Mouse (Mus musculus) liver, postnatal 0 days (tissue): ENCODE data around the gene Sap30l. TPM values are rescaled to one million over a fixed set of nuclear protein-coding genes. Genes with fewer than 3 reads are reported as not detected.

Source experiments
- ATAC-seq: fragments of 200-750 bp; cut with Nextera tagmentation; 2 replicates; pipeline ENCODE4 v1.8.0; 2017; ENCODE audit warnings: mild to moderate bottlenecking, moderate library complexity
- DNase-seq: peaks from one replicate; pipeline ENCODE4 v3.0.0-alpha.2; 2016
- H3K27ac ChIP-seq: fragments of 300-500 bp; sonication (generic); 2 replicates; pipeline ENCODE4 v1.5.1; 2014; ENCODE audit warnings: antibody characterized with exemption, moderate library complexity, mild to moderate bottlenecking, low read depth
- H3K27me3 ChIP-seq: fragments of 300-500 bp; sonication (generic); 2 replicates; pipeline ENCODE4 v1.6.1; 2014; ENCODE audit warnings: low read length, control low read depth, mixed read lengths; ENCODE audit not compliant: insufficient read depth
- H3K36me3 ChIP-seq: fragments of 300-500 bp; sonication (generic); replicated peaks from 2 replicates; pipeline ENCODE4 v1.6.1; 2014; ENCODE audit warnings: mild to moderate bottlenecking, control low read depth, low read length, moderate library complexity, mixed read lengths; ENCODE audit not compliant: insufficient read depth
- H3K4me1 ChIP-seq: fragments of 300-500 bp; sonication (generic); 2 replicates; pipeline ENCODE4 v1.6.1; 2014; ENCODE audit warnings: antibody characterized with exemption, mild to moderate bottlenecking, control low read depth; ENCODE audit not compliant: insufficient read depth
- H3K4me2 ChIP-seq: fragments of 300-500 bp; sonication (generic); 2 replicates; pipeline ENCODE4 v1.6.1; 2014; ENCODE audit warnings: low read depth, mild to moderate bottlenecking, low read length, moderate library complexity, mixed read lengths
- H3K4me3 ChIP-seq: fragments of 300-500 bp; sonication (generic); 2 replicates; pipeline ENCODE4 v1.5.1; 2014; ENCODE audit warnings: low read depth, low read length
- H3K9ac ChIP-seq: fragments of 300-500 bp; sonication (generic); replicated peaks from 2 replicates; pipeline ENCODE4 v1.6.1; 2014; ENCODE audit warnings: mild to moderate bottlenecking, moderate library complexity
- H3K9me3 ChIP-seq: fragments of 300-500 bp; sonication (generic); 2 replicates; pipeline ENCODE4 v1.6.1; 2016; ENCODE audit warnings: mild to moderate bottlenecking, control low read depth, low read length, mixed read lengths
- CTCF ChIP-seq: sonication (generic); IDR thresholded peaks from 2 replicates; pipeline ENCODE4 v1.5.1; 2016; ENCODE audit warnings: antibody characterized with exemption, low read depth
- EP300 ChIP-seq: IDR thresholded peaks from 2 replicates; pipeline ENCODE4 v1.6.1; 2016; ENCODE audit warnings: antibody characterized with exemption, low read depth, mild to moderate bottlenecking
- WGBS: fragments of 180-500 bp; shearing (Covaris S2); extraction: QIAGEN DNeasy Blood & Tissue Kit; methylation state at CpG from one replicate; pipeline ENCODE4 v1.1.7; 2014; ENCODE audit not compliant: insufficient replicate concordance; 5-methylcytosine and 5-hydroxymethylcytosine counted together
- polyA plus RNA-seq: library from polyadenylated mRNA; unstranded; fragments of >200 nt; fragmentation: Nextera tagmentation; extraction: Ambion mirVana; gene quantifications from 2 replicates; pipeline ENCODE4 v1.2.1, GENCODE M21; 2015

Gene Sap30l
- polyA plus RNA-seq, 1 experiment from 2014 or later = 5.8 TPM

DNA sequence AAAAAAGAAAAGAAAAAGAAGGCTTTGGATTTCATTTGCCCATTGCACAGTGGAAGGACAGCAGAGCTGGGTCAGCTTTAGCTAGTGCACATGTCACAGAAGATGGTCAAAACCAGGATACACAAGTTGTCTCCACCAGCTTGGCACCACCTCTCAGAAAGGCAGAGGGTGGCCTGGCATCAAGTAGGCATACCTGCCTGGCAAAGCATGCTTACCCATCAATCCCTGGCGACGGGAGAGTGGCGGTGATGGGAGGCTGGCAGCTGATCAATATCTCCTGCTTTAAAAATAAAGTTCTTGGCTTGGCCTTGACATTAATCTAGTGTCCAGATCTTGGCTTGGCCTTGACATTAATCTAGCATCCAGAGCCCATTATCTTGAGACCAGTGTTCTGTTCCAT, 24.9 kb upstream of the Sap30l start:
- H3K4me1 ChIP-seq = no peaks in the 10 kb centered on the region
- H3K4me3 ChIP-seq = no peak overlapping the region
- no peak overlapping the region for H3K9ac ChIP-seq
- DNase-seq (no peak), ATAC-seq (no peak)
- H3K36me3 ChIP-seq = peaks cover 4% of the 10 kb centered on the region; the same call in 1 of the 2 replicates
- TF ChIP-seq EP300 (no peak), CTCF (no peak)
- H3K27me3 ChIP-seq = no peaks in the 10 kb centered on the region
- no peak overlapping the region for H3K27ac ChIP-seq
- 81% methylated on average over 3 of the region's 3 CpGs for WGBS
- no peaks in the 10 kb centered on the region for H3K9me3 ChIP-seq
- H3K4me2 ChIP-seq = no peak overlapping the region

DNA sequence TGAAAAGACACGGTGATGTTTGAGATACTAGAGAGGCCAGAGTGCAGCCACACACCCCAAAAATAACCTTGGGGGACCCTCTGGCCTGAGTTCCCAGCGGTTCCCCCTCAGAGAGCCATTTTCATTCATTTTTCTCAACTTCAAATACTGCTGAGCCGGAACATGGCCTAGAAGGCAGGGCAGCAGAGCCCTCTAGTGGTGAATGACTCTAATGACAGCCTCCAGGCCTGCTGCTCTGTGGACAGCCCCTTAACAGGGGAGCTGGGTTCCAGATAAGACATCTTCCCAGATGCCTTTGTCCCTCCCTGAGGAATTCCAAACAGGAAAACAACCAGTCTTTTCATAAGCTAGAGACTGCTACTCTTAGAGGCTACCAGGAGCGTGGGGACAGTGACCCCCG, 23.1 kb upstream of the Sap30l start:
- ATAC-seq = no peak
- 38% methylated on average over 5 of the region's 5 CpGs for WGBS
- DNase-seq = peak; percentile 65

DNA sequence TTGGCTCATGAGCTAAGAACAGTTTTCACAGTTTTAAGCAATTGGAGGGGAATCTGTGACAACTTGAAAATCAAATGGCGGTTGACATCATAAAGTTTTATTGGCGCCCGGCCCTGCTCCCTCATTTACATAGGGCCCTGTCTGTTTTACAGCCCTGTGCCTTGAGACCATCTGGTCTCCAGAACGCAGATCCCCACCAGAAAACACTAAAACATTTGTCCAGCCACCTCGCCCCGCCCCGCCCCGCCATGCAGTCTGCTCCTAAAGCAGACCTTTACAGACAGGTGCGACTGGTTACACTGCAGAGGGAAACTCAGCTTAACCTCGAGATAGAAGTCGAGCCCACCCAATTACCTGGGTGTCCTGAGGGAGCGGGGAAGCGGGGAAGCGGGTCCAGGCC, 21.6 kb upstream of the Sap30l start:
- TF ChIP-seq EP300 (no peak), CTCF (no peak)

More for the DNA sequence above, 23.1 kb upstream of the Sap30l start:
- Histone ChIP-seq H3K9ac (no peak overlapping the region), H3K36me3 (peaks cover 8% of the 10 kb centered on the region), H3K9me3 (no peaks in the 10 kb centered on the region), H3K27me3 (no peaks in the 10 kb centered on the region), H3K4me3 (no peak overlapping the region), H3K4me2 (no peak overlapping the region), H3K4me1 (no peaks in the 10 kb centered on the region), H3K27ac (no peak overlapping the region)
- TF ChIP-seq EP300 = no peak
- TF ChIP-seq CTCF = peak; percentile 97

DNA sequence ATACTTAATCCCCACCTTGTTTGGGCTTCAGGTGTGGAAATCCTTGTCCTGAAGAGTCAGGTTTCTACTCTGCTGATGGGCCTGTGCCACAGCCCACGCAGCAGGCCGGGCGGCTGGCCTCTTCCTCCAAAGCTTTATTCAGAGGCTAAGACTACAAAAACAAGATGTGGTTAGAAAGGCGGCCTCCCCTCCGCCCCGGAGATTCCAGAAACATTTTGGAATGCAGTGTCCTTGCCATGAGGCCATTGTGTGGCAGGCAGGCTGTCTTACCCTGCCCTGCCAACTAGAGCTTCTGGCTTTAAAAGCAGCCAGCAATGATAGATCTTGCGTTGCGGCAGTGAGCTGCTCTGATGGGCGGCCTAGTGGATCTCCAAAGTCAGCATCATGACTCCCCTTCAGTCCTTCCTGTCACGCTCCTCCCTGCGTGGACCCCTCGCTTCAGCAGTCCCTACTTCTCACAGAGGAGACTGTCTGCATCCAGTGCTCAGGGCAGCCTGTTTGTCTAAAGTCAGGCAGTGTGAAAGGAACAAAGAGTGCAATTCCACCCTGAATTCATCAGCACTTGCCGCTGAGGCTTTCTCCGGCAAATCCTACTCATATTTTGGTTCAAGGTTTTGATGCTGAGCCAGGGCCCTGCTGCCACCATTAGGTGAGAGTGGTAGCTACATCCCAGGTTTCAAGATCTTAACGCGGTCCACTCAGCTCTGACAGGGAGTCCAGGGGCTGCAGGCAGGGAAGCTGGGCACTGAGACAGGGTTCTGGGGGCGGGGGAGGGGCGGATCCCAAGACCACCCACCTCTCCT, 14.6 kb upstream of the Sap30l start:
- H3K27me3 ChIP-seq = no peaks in the 10 kb centered on the region
- ATAC-seq (no peak), DNase-seq (no peak)
- no peak overlapping the region for H3K9ac ChIP-seq
- no peak overlapping the region for H3K27ac ChIP-seq
- 72% methylated on average over 18 of the region's 18 CpGs for WGBS
- H3K36me3 ChIP-seq = peaks cover 4% of the 10 kb centered on the region; the same call in 1 of the 2 replicates
- H3K4me3 ChIP-seq = no peak overlapping the region
- H3K4me2 ChIP-seq = no peak overlapping the region
- no peaks in the 10 kb centered on the region for H3K9me3 ChIP-seq
- no peaks in the 10 kb centered on the region for H3K4me1 ChIP-seq
- no peak for TF ChIP-seq EP300
- TF ChIP-seq CTCF = no peak

More for the DNA sequence above, 21.6 kb upstream of the Sap30l start:
- no peaks in the 10 kb centered on the region for H3K9me3 ChIP-seq
- H3K27ac ChIP-seq = no peak overlapping the region
- H3K27me3 ChIP-seq = no peaks in the 10 kb centered on the region
- no peak overlapping the region for H3K4me2 ChIP-seq
- H3K4me1 ChIP-seq = no peaks in the 10 kb centered on the region
- DNase-seq (no peak), ATAC-seq (no peak)
- H3K4me3 ChIP-seq = no peak overlapping the region
- WGBS = 84% methylated on average over 14 of the region's 14 CpGs
- H3K9ac ChIP-seq = no peak overlapping the region
- H3K36me3 ChIP-seq = peaks cover 8% of the 10 kb centered on the region

DNA sequence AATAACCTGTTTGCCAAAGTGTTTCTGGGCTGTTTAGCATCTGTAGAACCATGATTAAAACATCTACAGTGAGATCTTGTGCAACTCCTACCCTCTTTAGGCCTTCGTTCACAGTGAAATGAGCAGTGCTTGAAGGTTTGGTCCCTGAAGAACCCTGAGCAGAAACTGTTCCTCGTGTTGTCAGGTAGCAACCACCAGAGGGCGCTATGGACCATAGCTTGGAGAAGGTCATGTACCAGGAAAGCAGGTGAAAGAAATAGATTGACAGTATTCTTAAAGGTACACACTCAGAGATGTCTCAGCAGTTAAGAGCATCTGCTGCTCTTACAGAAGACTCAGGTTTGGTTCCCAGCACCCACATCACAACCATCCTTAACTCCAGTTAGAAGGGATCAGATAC, 13.5 kb upstream of the Sap30l start:
- no peak overlapping the region for H3K27ac ChIP-seq
- H3K4me2 ChIP-seq = no peak overlapping the region
- 25% methylated on average over 3 of the region's 3 CpGs for WGBS
- no peak overlapping the region for H3K9ac ChIP-seq
- no peaks in the 10 kb centered on the region for H3K27me3 ChIP-seq
- no peak overlapping the region for H3K4me3 ChIP-seq
- ATAC-seq = no peak
- no peaks in the 10 kb centered on the region for H3K36me3 ChIP-seq
- peak; percentile 83 for DNase-seq
- TF ChIP-seq CTCF = peak; percentile 92
- no peak for TF ChIP-seq EP300
- no peaks in the 10 kb centered on the region for H3K9me3 ChIP-seq
- no peaks in the 10 kb centered on the region for H3K4me1 ChIP-seq

DNA sequence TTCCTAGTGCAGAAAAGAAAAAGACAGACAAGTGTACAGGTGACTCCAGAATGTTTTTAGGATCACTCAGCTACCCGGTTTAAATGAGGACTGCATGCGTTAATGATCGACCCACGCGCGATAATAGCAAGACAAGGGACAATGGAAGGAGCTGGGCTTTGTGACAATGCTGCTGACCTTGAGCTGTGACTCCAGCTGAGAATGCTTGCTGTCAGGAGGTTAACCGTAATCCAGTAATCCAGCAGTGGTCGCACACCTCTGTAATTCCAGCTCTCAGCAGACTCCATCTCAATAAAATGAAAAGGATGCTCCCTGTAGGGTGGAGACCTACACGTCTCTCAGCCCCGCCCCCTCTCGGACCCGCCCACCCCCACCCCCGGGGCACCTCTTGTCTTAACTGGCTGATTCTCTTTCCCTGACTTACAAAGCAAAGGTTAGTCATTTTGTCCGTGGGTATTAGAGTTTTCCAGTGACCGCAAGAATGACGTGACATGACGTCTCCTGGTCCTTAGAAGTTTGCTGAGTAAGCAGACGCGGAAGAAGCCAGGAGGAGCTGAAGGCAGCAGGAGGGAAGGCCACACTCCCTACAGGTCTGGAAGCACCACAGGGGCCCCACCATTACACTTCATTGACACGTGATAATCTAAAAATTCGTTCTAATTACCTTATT, 10.4 kb upstream of the Sap30l start:
- no peaks in the 10 kb centered on the region for H3K4me1 ChIP-seq
- H3K27me3 ChIP-seq = no peaks in the 10 kb centered on the region
- no peak overlapping the region for H3K4me3 ChIP-seq
- no peaks in the 10 kb centered on the region for H3K36me3 ChIP-seq
- WGBS = 26% methylated on average over 21 of the region's 21 CpGs
- TF ChIP-seq EP300 (no peak), CTCF (no peak)
- H3K27ac ChIP-seq = no peak overlapping the region
- ATAC-seq (no peak), DNase-seq (no peak)
- H3K9me3 ChIP-seq = no peaks in the 10 kb centered on the region
- no peak overlapping the region for H3K9ac ChIP-seq
- no peak overlapping the region for H3K4me2 ChIP-seq
